Mouse (Mus musculus) bone marrow, adult 2 months (tissue): Measurements from ENCODE around the gene Erf.
A peak's percentile ranks its signal among the peaks of the same experiment; 100 is the strongest.

Experiments
- CTCF ChIP-seq: fragments of 200-500 bp; IDR thresholded peaks from 2 replicates; pipeline ENCODE4 v1.5.1; 2011; ENCODE audit warnings: low read length, control low read depth; ENCODE audit not compliant: control insufficient read depth, insufficient read depth
- POLR2A ChIP-seq: fragments of 200-500 bp; IDR thresholded peaks from 2 replicates; pipeline ENCODE4 v1.6.1; 2011; ENCODE audit warnings: low read depth, mild to moderate bottlenecking, control low read depth, low read length, borderline replicate concordance; ENCODE audit not compliant: control insufficient read depth

- TF ChIP-seq CTCF, result no peak
- peak; percentile 92 for TF ChIP-seq POLR2A
These were observed 30.7 kb downstream of the Erf start for GRCm38 (mm10) chr7:25219756-25220456.
